Mouse (Mus musculus): ENCODE measurements at regions not wholly inside any gene's neighbourhood (a gene's known extent, or its start where the extent isn't known, plus 50 kb on each side); places are given as distances from the start of the nearest gene placed in this dataset.
A peak's percentile ranks its signal among the peaks of the same experiment; 100 is the strongest.

DNA sequence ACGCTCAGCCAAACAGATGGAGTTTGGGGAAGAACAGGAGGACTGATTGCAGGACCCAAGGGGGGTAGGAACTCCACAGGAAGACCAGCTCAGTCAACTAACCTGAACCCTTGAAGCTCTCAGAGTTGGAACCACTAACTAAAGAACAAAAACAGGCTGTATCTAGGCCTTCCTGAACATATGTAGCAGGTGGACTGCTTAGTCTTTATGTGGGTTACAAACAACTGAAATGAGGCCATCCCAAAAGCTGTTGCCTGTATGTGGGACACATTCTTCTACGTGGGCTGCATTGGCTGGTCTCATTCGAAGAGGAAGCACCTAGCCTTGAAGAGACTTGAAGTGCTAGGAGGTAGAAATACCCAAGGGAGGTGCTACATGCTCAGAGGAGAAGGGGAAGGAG is 364.2 kb downstream of the Sgo2b start:
- H3K36me3 ChIP-seq (ENCODE audit: insufficient read depth, low read length) = no peaks in the 10 kb centered on the region
- H3K4me3 ChIP-seq (ENCODE audit: low read depth, low read length) = no peak overlapping the region
- H3K9ac ChIP-seq (replicated peaks; ENCODE audit: low read length, poor library complexity, severe bottlenecking) = no peak overlapping the region
- no peaks in the 10 kb centered on the region for H3K4me1 ChIP-seq (ENCODE audit: insufficient read depth, low read length)
- TF ChIP-seq CTCF (IDR thresholded peaks at IDR 0.05) = no peak
- no peak overlapping the region for H3K27ac ChIP-seq (ENCODE audit: low read depth, low read length)
- no peak for ATAC-seq (ENCODE audit: low FRiP score)
- no peak for DNase-seq (ENCODE audit: low spot score)
- H3K4me2 ChIP-seq (ENCODE audit: low read depth, low read length, poor library complexity, severe bottlenecking) = no peak overlapping the region
- H3K27me3 ChIP-seq (ENCODE audit: insufficient read depth, low read length) = no peaks in the 10 kb centered on the region
- no peaks in the 10 kb centered on the region for H3K9me3 ChIP-seq (ENCODE audit: low read length)
- 85% methylated on average over 3 of the region's 3 CpGs for WGBS

DNA sequence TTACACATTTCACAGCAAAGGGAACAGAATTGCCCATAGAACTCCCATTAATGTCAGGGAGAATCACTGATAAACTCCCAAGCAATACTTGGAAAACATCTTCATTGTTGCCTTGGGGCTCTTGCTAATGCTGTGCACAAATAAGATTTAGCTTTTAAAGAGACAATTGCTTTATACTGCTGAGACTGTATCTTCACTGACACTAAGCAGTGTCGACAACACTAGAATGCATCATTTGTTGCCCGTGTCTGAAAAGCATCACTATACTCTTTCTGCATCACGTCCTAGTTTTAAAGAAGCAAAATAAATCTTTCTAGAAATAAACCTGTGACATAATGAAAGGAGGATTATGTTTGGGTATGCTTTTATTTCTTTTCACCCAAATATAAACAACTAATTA is 377.5 kb downstream of the Sgo2b start:
- Histone ChIP-seq H3K9me3 (ENCODE audit: low read length) (no peaks in the 10 kb centered on the region), H3K4me1 (ENCODE audit: insufficient read depth, low read length) (no peaks in the 10 kb centered on the region), H3K27me3 (ENCODE audit: insufficient read depth, low read length) (no peaks in the 10 kb centered on the region), H3K9ac (replicated peaks; ENCODE audit: low read length, poor library complexity, severe bottlenecking) (no peak overlapping the region), H3K4me2 (ENCODE audit: low read depth, low read length, poor library complexity, severe bottlenecking) (no peak overlapping the region), H3K27ac (ENCODE audit: low read depth, low read length) (no peak overlapping the region), H3K4me3 (ENCODE audit: low read depth, low read length) (no peak overlapping the region), H3K36me3 (ENCODE audit: insufficient read depth, low read length) (no peaks in the 10 kb centered on the region)
- DNase-seq (ENCODE audit: low spot score) = peak; percentile 37
- 63% methylated on average over 3 of the region's 3 CpGs for WGBS
- TF ChIP-seq CTCF (IDR thresholded peaks at IDR 0.05) = no peak
- no peak for ATAC-seq (ENCODE audit: low FRiP score)

DNA sequence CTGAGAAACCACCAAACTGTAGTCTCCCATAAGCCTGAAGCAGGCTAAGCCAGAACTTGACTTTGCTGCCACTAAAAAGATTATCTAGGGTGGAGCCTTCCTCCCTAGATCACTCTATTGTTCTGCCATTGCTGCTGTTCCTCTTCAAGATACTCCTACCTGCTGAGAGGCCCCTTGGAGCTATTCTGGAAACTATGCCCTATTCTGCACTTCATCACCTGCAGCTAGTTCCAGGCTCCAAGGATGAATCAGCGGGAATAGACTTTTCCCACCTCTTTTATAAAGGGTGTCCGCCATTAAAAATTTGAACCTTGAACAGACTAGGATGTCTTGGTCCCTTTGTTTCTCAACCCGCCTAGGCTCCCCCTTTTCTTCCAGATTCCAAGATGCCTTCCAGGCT is 412.8 kb downstream of the Sgo2b start:
- H3K4me2 ChIP-seq (ENCODE audit: low read depth, low read length, poor library complexity, severe bottlenecking) = no peak overlapping the region
- no peaks in the 10 kb centered on the region for H3K36me3 ChIP-seq (ENCODE audit: insufficient read depth, low read length)
- WGBS = 92% methylated on average over 3 of the region's 3 CpGs
- H3K9me3 ChIP-seq (ENCODE audit: low read length) = no peaks in the 10 kb centered on the region
- H3K27ac ChIP-seq (ENCODE audit: low read depth, low read length) = no peak overlapping the region
- H3K4me1 ChIP-seq (ENCODE audit: insufficient read depth, low read length) = no peaks in the 10 kb centered on the region
- ATAC-seq (ENCODE audit: low FRiP score) (no peak), DNase-seq (ENCODE audit: low spot score) (no peak)
- no peak overlapping the region for H3K4me3 ChIP-seq (ENCODE audit: low read depth, low read length)
- no peaks in the 10 kb centered on the region for H3K27me3 ChIP-seq (ENCODE audit: insufficient read depth, low read length)
- TF ChIP-seq CTCF (IDR thresholded peaks at IDR 0.05) = no peak
- no peak overlapping the region for H3K9ac ChIP-seq (replicated peaks; ENCODE audit: low read length, poor library complexity, severe bottlenecking)

- no peak overlapping the region for H3K4me2 ChIP-seq (ENCODE audit: low read depth, low read length, poor library complexity, severe bottlenecking)
- 34% methylated on average over 6 of the region's 6 CpGs for WGBS
- no peak overlapping the region for H3K4me3 ChIP-seq (ENCODE audit: low read depth, low read length)
- no peaks in the 10 kb centered on the region for H3K36me3 ChIP-seq (ENCODE audit: insufficient read depth, low read length)
- H3K27me3 ChIP-seq (ENCODE audit: insufficient read depth, low read length) = no peaks in the 10 kb centered on the region
- TF ChIP-seq CTCF (IDR thresholded peaks at IDR 0.05) = no peak
- ATAC-seq (ENCODE audit: low FRiP score) = no peak
- DNase-seq (ENCODE audit: low spot score) = peak; percentile 64
- no peak overlapping the region for H3K9ac ChIP-seq (replicated peaks; ENCODE audit: low read length, poor library complexity, severe bottlenecking)
- no peaks in the 10 kb centered on the region for H3K9me3 ChIP-seq (ENCODE audit: low read length)
- no peaks in the 10 kb centered on the region for H3K4me1 ChIP-seq (ENCODE audit: insufficient read depth, low read length)
- no peak overlapping the region for H3K27ac ChIP-seq (ENCODE audit: low read depth, low read length)
Measured at GRCm38 (mm10) chr8:63529763-63530558, 422.1 kb downstream of the Sgo2b start.
